In genomic region chr4:150112867-150113266, GRCm38 (mm10) we compare ENCODE assay signal across 9 mouse cellular contexts. TPM values are rescaled to one million over a fixed set of nuclear protein-coding genes. Genes with fewer than 3 reads are reported as not detected.
DNase-seq lines count a peak whose midpoint lies in the region; ATAC-seq and TF ChIP-seq lines count a peak whose summit lies in the region.
"Had no signal": no experiment of that assay in that cellular context is flagged by ENCODE, and none has a peak within 500 bp of the region (broad histone marks: within the 10 kb centered on the region; RNA-seq: fewer than 3 reads in every experiment).

No protein-coding gene starts in this region.

- TF ChIP-seq POLR2A in olfactory bulb, adult 2 months (IDR thresholded peaks at IDR 0.05; ENCODE audit: insufficient read depth, low read depth, low read length): no peak

- H3K36me3 ChIP-seq in lung, embryonic 15.5 days: no peaks in the 10 kb centered on the region

- peak; percentile 64; the same call in 1 of the 2 replicates for TF ChIP-seq CTCF in olfactory bulb, adult 2 months (IDR thresholded peaks at IDR 0.05; ENCODE audit: insufficient read depth, low read depth, low read length)

- ATAC-seq in lung, embryonic 15.5 days (ENCODE audit: borderline replicate concordance, extremely low read depth, low FRiP score, low TSS enrichment): no peak

- intact Hi-C loops in gastrocnemius, postnatal 36 days (cut with DNase I): no loop called here

- no peak overlapping the region for H3K4me3 ChIP-seq in lung, embryonic 15.5 days
- H3K4me3 ChIP-seq in olfactory bulb, adult 2 months (ENCODE audit: insufficient read depth, low read depth, low read length): no peak overlapping the region

- H3K27me3 ChIP-seq in lung, embryonic 15.5 days: no peaks in the 10 kb centered on the region

- H3K4me2 ChIP-seq in lung, embryonic 15.5 days: 0 out of 2 replicates have a peak overlapping the region, but pooled peaks have one; percentile 16

- WGBS in lung, embryonic 15.5 days: 2% methylated on average over 15 of the region's 15 CpGs
- WGBS in olfactory bulb, adult 2 months: 4% methylated on average over 14 of the region's 15 CpGs

- no peak overlapping the region for H3K27ac ChIP-seq in lung, embryonic 15.5 days
- no peak overlapping the region for H3K27ac ChIP-seq in olfactory bulb, adult 2 months (ENCODE audit: insufficient read depth, low read depth, low read length)

- H3K4me1 ChIP-seq in lung, embryonic 15.5 days: no peaks in the 10 kb centered on the region
- H3K4me1 ChIP-seq in olfactory bulb, adult 2 months (ENCODE audit: control insufficient read depth, insufficient read depth, low read length): no peaks in the 10 kb centered on the region; the same call in 1 of the 2 replicates

- DNase-seq in A20 (ENCODE audit: low read depth, low spot score) (peak; percentile 70), R1 (ENCODE audit: low read depth, low spot score) (peak; percentile 76)
- peak; percentile 67 for DNase-seq in embryo, embryonic 10 days (ENCODE audit: low spot score)
- DNase-seq in gastrocnemius, postnatal 36 days: peak; percentile 56 to 65
- DNase-seq in layer of hippocampus, adult 18-20 months (ENCODE audit: low spot score in 2 of 2): peak; percentile 45 to 80
- peak; percentile 46 to 80 for DNase-seq in thymus, postnatal 10 days (ENCODE audit: low spot score in 2 of 2)

- H3K9ac ChIP-seq in lung, embryonic 15.5 days: no peak overlapping the region

- H3K9me3 ChIP-seq in lung, embryonic 15.5 days: no peaks in the 10 kb centered on the region

RNA-seq across cellular contexts. Expression of gene Slc2a5, which starts 6.2 kb away (rescaled TPM):
- total RNA-seq in gastrocnemius, postnatal 36 days (2021): under 1 TPM in 1 of 2 experiments, not detected in 1; 0.10 TPM
- total RNA-seq in layer of hippocampus, adult 18-20 months (2021): 1 to 10 TPM; 4.9 to 6.0 TPM
- polyA plus RNA-seq in lung, embryonic 15.5 days (2015; fragmentation: Nextera tagmentation; extraction: Ambion mirVana): 0.54 and 0.65 TPM in 2 replicates
- polyA plus RNA-seq in olfactory bulb, adult 2 months (2012; ENCODE audit: insufficient read depth, insufficient read length, low replicate concordance, missing spikeins): not detected in 2 replicates

RNA-seq across cellular contexts. Expression of gene Gpr157, which starts 25.7 kb away (rescaled TPM):
- 10 to 100 TPM; 32.5 to 36.5 TPM for total RNA-seq in gastrocnemius, postnatal 36 days (2021)
- total RNA-seq in layer of hippocampus, adult 18-20 months (2021): 1 to 10 TPM; 1.2 to 1.5 TPM
- 2.0 and 2.2 TPM in 2 replicates for polyA plus RNA-seq in lung, embryonic 15.5 days (2015; fragmentation: Nextera tagmentation; extraction: Ambion mirVana)
- not detected in 2 replicates for polyA plus RNA-seq in olfactory bulb, adult 2 months (2012; ENCODE audit: insufficient read depth, insufficient read length, low replicate concordance, missing spikeins)

RNA-seq across cellular contexts. Expression of gene Slc2a7, which starts 35.9 kb away (rescaled TPM):
- total RNA-seq in gastrocnemius, postnatal 36 days (2021): not detected
- total RNA-seq in layer of hippocampus, adult 18-20 months (2021): not detected
- polyA plus RNA-seq in lung, embryonic 15.5 days (2015; fragmentation: Nextera tagmentation; extraction: Ambion mirVana): not detected in 2 replicates
- not detected in 2 replicates for polyA plus RNA-seq in olfactory bulb, adult 2 months (2012; ENCODE audit: insufficient read depth, insufficient read length, low replicate concordance, missing spikeins)
- total RNA-seq: heart, adult 18-20 months had no signal

Comparison
In these comparisons a context has a peak if more than half of its experiments do, and no peak if none do; other contexts are left out.
1. RNA of gene Slc2a5, which starts 6.2 kb away (total RNA-seq): 4.9 to 6.0 TPM in layer of hippocampus, adult 18-20 months; 0.10 TPM in gastrocnemius, postnatal 36 days; every median in the first group is over 4 times any median in the second.
2. RNA of gene Gpr157, which starts 25.7 kb away (total RNA-seq): 32.5 to 36.5 TPM in gastrocnemius, postnatal 36 days; 1.2 to 1.5 TPM in layer of hippocampus, adult 18-20 months; every median in the first group is over 10 times any median in the second.
3. Peak in every context shown above with its lines, with median percentiles within 50 percentile points of each other: DNase-seq.